Mouse (Mus musculus): ENCODE data around the gene Tmigd3. TPM values are rescaled to one million over a fixed set of nuclear protein-coding genes. Genes with fewer than 3 reads are reported as not detected.
A peak's percentile ranks its signal among the peaks of the same experiment; 100 is the strongest.

Gene Tmigd3
- polyA plus RNA-seq, 1 experiment = 0.15 TPM

DNA sequence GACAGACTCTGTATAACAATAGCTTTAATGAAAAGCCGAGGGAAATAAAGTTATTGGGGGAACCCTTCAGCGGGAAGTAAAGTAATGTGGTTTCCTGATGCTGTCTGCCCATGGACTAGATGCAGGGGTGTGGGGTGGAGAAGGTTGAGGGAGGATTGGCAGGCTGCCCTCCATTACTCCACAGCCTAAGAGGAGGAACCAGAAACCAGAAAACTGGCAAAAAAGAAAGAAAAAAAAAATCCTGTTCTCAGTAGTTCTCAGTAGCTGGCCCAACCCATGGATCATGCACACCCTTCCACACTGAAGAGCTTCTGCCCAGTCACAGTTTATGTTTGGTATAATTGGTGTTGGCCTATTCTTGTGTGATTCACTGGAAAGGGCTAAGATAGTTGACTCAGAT is 27.6 kb downstream of the Tmigd3 start:
- Histone ChIP-seq H3K27ac (ENCODE audit: insufficient read depth, low read length) (no peak overlapping the region), H3K4me1 (ENCODE audit: control insufficient read depth, insufficient read depth, low read length) (no peaks in the 10 kb centered on the region), H3K4me3 (ENCODE audit: insufficient read depth, low read length) (no peak overlapping the region)
- TF ChIP-seq POLR2A (IDR thresholded peaks at IDR 0.05; ENCODE audit: extremely low read depth, insufficient read depth, low read length) (no peak), CTCF (IDR thresholded peaks at IDR 0.05; ENCODE audit: extremely low read depth, insufficient read depth, low read length) (no peak)

DNA sequence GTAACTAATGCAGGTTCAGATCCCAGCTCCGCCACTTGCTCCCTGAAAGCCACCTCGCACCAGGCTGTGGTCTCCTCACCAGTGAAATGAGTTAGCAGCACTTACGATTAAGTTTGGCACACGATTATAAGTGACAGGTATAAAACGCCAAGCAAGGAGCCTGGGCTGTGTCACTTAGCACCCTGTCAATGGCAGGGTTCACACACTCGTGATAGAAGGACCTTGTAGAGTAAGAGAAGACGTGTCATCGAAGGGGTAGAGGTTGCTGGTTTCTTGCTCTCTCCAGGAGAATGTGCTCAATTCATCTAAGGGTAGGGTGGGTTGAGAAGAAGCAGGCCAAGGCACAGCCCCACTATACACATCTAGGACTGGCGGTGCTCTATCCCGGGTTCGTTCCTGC is 28.2 kb downstream of the Tmigd3 start:
- Histone ChIP-seq H3K4me3 (ENCODE audit: insufficient read depth, low read length) (no peak overlapping the region), H3K4me1 (ENCODE audit: control insufficient read depth, insufficient read depth, low read length) (no peaks in the 10 kb centered on the region), H3K27ac (ENCODE audit: insufficient read depth, low read length) (no peak overlapping the region)
- TF ChIP-seq POLR2A (IDR thresholded peaks at IDR 0.05; ENCODE audit: extremely low read depth, insufficient read depth, low read length) (no peak), CTCF (IDR thresholded peaks at IDR 0.05; ENCODE audit: extremely low read depth, insufficient read depth, low read length) (no peak)

DNA sequence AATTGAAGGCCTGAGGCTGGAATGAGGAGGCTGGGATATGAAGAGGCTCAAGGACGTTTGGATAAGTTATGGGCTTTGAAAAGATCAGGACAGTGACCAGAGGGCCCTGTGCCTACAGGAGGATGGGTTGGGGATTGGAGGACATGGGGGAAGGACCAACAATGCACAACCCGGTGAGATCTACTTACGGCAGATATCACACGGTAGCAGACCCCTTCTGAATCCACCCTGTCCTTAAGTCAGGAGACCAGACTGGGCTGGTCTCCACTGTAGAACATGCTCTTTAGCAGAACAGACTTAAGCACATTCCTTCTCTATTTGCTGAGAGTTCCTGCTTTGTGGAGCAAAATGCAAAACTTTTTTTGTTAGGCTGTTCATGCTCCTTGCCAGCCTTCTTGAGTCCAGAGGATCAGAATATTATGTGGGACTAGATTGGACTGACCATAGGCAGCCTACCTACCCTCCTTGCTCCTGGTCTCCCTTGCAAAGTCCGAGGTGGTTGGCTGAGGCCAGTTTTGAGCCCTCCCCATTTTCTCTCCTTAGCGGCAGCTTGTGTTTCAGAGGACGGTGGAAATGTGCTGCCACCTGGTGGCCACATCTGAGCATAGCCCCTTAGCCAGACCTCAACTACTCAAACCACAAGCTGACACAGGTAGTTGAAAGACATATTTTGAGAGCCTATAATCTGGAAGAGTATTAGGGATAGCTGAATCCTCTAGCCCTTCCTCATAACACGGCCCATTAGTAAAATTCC is 28.9 kb downstream of the Tmigd3 start:
- peak; percentile 86 for TF ChIP-seq CTCF (IDR thresholded peaks at IDR 0.05; ENCODE audit: extremely low read depth, insufficient read depth, low read length)
- TF ChIP-seq POLR2A (IDR thresholded peaks at IDR 0.05; ENCODE audit: extremely low read depth, insufficient read depth, low read length) = no peak
- H3K27ac ChIP-seq (ENCODE audit: insufficient read depth, low read length) = no peak overlapping the region
- H3K4me3 ChIP-seq (ENCODE audit: insufficient read depth, low read length) = no peak overlapping the region
- no peaks in the 10 kb centered on the region for H3K4me1 ChIP-seq (ENCODE audit: control insufficient read depth, insufficient read depth, low read length)

DNA sequence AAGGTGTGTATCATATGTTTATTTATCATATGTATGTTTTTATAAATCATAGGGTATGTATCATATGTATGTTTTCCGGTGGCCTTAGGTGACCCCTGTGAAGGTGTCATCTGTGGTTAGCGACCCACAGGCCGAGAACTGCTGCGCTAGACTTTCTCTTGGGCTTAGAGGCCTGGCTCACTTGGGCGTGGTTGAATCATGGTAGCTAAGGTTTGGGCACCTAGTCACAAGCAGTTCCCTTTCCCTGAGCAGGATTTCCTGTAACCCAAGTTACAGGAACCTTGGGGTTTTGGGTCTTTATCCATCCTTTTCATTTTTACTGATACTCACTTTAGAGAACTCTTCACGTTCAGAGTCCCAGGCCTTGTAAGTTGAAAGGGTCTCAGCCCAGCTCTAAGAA is 29.6 kb downstream of the Tmigd3 start:
- H3K4me1 ChIP-seq (ENCODE audit: control insufficient read depth, insufficient read depth, low read length) = no peaks in the 10 kb centered on the region
- TF ChIP-seq CTCF (IDR thresholded peaks at IDR 0.05; ENCODE audit: extremely low read depth, insufficient read depth, low read length) (no peak), POLR2A (IDR thresholded peaks at IDR 0.05; ENCODE audit: extremely low read depth, insufficient read depth, low read length) (no peak)
- no peak overlapping the region for H3K27ac ChIP-seq (ENCODE audit: insufficient read depth, low read length)
- H3K4me3 ChIP-seq (ENCODE audit: insufficient read depth, low read length) = no peak overlapping the region

DNA sequence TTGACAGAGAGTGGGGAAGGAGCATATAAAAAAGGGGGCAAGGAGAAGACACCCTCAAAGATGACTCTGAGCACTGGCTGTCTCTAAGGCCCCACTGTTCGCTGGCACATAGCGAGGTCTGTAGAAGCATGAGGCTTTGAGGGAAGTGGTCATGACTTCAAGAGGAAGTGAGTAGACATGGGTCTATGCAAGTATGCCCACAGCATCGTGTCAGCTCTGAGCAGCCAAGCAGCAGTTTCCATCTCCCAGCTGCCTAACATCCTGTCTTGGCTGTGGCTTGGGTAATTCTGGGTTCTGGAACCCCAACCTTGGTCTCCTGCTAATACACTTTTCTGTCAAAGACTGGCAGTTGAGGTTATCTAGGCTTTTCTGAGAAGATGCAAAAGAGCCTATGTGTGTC is 30.0 kb downstream of the Tmigd3 start:
- no peaks in the 10 kb centered on the region for H3K4me1 ChIP-seq (ENCODE audit: control insufficient read depth, insufficient read depth, low read length)
- TF ChIP-seq CTCF (IDR thresholded peaks at IDR 0.05; ENCODE audit: extremely low read depth, insufficient read depth, low read length) (no peak), POLR2A (IDR thresholded peaks at IDR 0.05; ENCODE audit: extremely low read depth, insufficient read depth, low read length) (no peak)
- H3K4me3 ChIP-seq (ENCODE audit: insufficient read depth, low read length) = no peak overlapping the region
- H3K27ac ChIP-seq (ENCODE audit: insufficient read depth, low read length) = no peak overlapping the region

DNA sequence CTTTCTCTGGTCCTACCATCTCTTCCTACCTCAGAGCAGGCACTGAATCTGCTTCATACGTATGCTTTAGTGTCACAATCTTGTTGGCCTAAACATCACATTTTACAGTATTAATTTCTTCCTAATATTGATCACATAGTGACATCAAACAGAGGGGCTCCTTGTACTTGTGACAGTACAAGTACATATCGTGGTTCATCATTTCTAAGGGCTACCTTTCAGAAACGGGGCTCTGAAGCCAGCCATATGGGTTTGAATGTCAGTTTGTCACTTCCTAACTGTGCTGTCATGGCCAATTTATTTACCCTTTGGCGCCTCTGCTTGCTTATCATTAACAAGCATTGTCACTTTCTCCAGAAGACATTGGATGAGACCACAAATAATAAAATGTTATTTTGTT is 30.8 kb downstream of the Tmigd3 start:
- no peak overlapping the region for H3K4me3 ChIP-seq (ENCODE audit: insufficient read depth, low read length)
- H3K4me1 ChIP-seq (ENCODE audit: control insufficient read depth, insufficient read depth, low read length) = no peaks in the 10 kb centered on the region
- TF ChIP-seq POLR2A (IDR thresholded peaks at IDR 0.05; ENCODE audit: extremely low read depth, insufficient read depth, low read length) (no peak), CTCF (IDR thresholded peaks at IDR 0.05; ENCODE audit: extremely low read depth, insufficient read depth, low read length) (no peak)
- H3K27ac ChIP-seq (ENCODE audit: insufficient read depth, low read length) = no peak overlapping the region

DNA sequence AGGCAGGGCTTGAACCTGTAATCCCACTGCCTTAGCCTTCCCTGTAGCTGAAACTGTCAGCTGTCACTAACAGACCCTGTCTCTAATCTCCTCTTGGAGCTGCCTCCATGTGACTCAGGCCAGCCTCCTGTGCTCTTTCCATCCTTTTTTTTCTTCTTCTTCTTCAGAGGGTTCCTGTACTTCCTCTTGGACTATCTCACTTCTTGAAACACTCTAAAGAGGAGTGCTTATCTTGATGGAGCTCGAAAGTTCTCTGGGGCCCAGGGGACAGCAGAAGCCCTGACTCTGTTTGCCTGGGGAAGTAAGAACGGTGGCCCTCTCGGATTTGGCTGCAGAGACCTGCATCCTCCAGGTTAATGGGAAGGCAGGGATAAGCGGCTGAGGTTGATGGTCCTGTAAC is 33.5 kb downstream of the Tmigd3 start:
- TF ChIP-seq CTCF (IDR thresholded peaks at IDR 0.05; ENCODE audit: extremely low read depth, insufficient read depth, low read length) = no peak
- TF ChIP-seq POLR2A (IDR thresholded peaks at IDR 0.05; ENCODE audit: extremely low read depth, insufficient read depth, low read length) = no peak
- H3K27ac ChIP-seq (ENCODE audit: insufficient read depth, low read length) = no peak overlapping the region
- H3K4me1 ChIP-seq (ENCODE audit: control insufficient read depth, insufficient read depth, low read length) = no peaks in the 10 kb centered on the region
- H3K4me3 ChIP-seq (ENCODE audit: insufficient read depth, low read length) = no peak overlapping the region

DNA sequence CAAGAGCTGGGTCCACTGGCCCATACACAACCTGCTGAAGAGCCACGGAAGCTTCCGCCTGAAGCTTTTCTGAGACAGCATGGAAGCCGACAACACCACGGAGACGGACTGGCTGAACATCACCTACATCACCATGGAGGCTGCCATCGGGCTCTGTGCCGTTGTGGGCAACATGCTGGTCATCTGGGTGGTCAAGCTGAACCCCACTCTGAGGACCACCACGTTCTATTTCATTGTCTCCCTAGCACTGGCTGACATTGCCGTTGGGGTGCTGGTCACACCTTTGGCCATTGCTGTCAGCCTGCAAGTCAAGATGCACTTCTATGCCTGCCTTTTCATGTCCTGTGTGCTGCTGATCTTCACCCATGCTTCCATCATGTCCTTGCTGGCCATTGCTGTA is 34.0 kb downstream of the Tmigd3 start:
- Histone ChIP-seq H3K4me3 (ENCODE audit: insufficient read depth, low read length) (no peak overlapping the region), H3K27ac (ENCODE audit: insufficient read depth, low read length) (no peak overlapping the region), H3K4me1 (ENCODE audit: control insufficient read depth, insufficient read depth, low read length) (no peaks in the 10 kb centered on the region)
- TF ChIP-seq CTCF (IDR thresholded peaks at IDR 0.05; ENCODE audit: extremely low read depth, insufficient read depth, low read length) = no peak
- no peak for TF ChIP-seq POLR2A (IDR thresholded peaks at IDR 0.05; ENCODE audit: extremely low read depth, insufficient read depth, low read length)

DNA sequence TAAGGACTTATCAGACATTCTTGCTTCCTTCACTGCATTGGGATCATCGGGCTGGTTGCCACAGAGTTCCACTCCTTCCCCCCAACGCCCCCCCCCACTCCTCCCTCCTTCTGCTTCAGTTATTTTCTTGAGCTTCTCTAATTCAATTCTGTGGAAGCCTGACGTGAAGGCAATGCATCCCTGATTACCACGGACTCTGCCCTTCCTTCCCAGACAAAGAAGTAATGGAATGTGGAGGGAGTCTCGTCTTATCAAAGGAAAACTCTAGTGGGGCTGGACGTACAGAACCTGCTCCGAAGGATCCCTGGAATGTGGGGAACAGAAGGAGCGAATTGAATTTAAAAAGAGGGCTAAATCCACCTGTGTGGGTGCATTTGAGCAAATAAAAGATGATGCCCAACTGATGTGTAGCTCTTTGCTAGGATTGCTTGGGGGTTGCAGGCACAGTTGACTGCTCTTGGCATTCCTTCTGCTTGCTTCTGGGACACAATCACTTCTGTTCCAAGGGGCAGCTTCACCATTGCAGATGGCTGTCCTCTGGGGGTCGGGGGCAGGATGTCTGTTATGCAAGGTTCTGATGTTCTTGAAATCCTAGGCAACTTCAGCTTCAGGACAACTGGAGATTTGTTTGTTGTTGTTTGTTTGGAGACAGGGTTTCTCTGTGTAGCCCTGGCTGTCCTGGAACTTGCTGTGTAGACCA is 37.4 kb downstream of the Tmigd3 start:
- no peak overlapping the region for H3K27ac ChIP-seq (ENCODE audit: insufficient read depth, low read length)
- no peak for TF ChIP-seq CTCF (IDR thresholded peaks at IDR 0.05; ENCODE audit: extremely low read depth, insufficient read depth, low read length)
- TF ChIP-seq POLR2A (IDR thresholded peaks at IDR 0.05; ENCODE audit: extremely low read depth, insufficient read depth, low read length) = no peak
- no peaks in the 10 kb centered on the region for H3K4me1 ChIP-seq (ENCODE audit: control insufficient read depth, insufficient read depth, low read length)

DNA sequence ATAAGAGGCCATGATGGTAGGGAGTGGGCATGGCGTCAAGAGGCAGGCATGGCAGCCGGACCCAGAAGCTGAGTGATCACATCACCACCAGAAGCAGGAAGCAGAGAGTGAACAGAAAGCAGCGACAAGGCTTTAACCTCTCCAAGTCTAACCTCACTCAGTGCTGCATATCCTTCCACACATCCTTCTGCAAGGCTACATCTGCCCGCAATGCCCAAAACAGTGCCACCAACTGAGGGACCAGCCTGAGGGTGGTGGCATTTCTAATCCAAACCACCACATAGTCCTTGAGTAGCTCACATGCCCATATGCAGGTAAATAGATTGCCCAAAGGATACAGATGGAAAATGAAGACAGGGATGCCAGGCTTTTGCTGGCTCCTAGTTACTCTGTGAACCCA is 38.3 kb downstream of the Tmigd3 start:
- Histone ChIP-seq H3K27ac (ENCODE audit: insufficient read depth, low read length) (no peak overlapping the region), H3K4me3 (ENCODE audit: insufficient read depth, low read length) (no peak overlapping the region), H3K4me1 (ENCODE audit: control insufficient read depth, insufficient read depth, low read length) (no peaks in the 10 kb centered on the region)
- no peak for TF ChIP-seq CTCF (IDR thresholded peaks at IDR 0.05; ENCODE audit: extremely low read depth, insufficient read depth, low read length)
- no peak for TF ChIP-seq POLR2A (IDR thresholded peaks at IDR 0.05; ENCODE audit: extremely low read depth, insufficient read depth, low read length)

More for the DNA sequence above, 37.4 kb downstream of the Tmigd3 start:
- no peak overlapping the region for H3K4me3 ChIP-seq (ENCODE audit: insufficient read depth, low read length)
